Mouse (Mus musculus) lung, postnatal 0 days (tissue): ENCODE measurements around the gene Cracr2b. TPM values are rescaled to one million over a fixed set of nuclear protein-coding genes. Genes with fewer than 3 reads are reported as not detected.

ENCODE experiments used
- ATAC-seq: fragments of 200-750 bp; cut with Nextera tagmentation; 2 replicates; pipeline ENCODE4 v1.8.0; 2017; ENCODE audit warnings: moderate library complexity
- DNase-seq: peaks from one replicate; pipeline ENCODE4 v3.0.0-alpha.2; 2016; ENCODE audit warnings: low spot score
- H3K27ac ChIP-seq: fragments of 300-500 bp; sonication (generic); 2 replicates; pipeline ENCODE4 v1.5.1; 2014; ENCODE audit warnings: antibody characterized with exemption, mild to moderate bottlenecking, low read length, mixed read lengths
- H3K27me3 ChIP-seq: fragments of 300-500 bp; sonication (generic); replicated peaks from 2 replicates; pipeline ENCODE4 v1.6.1; 2014; ENCODE audit warnings: low read length, mixed read lengths; ENCODE audit not compliant: insufficient read depth
- H3K36me3 ChIP-seq: fragments of 300-500 bp; sonication (generic); 2 replicates; pipeline ENCODE4 v1.6.1; 2014; ENCODE audit warnings: low read length, mixed read lengths; ENCODE audit not compliant: insufficient read depth
- H3K4me1 ChIP-seq: fragments of 300-500 bp; sonication (generic); 2 replicates; pipeline ENCODE4 v1.6.1; 2014; ENCODE audit warnings: antibody characterized with exemption, low read depth, low read length, mixed read lengths; ENCODE audit not compliant: insufficient read depth
- H3K4me2 ChIP-seq: fragments of 300-500 bp; sonication (generic); replicated peaks from 2 replicates; pipeline ENCODE4 v1.6.1; 2014; ENCODE audit warnings: low read depth, mild to moderate bottlenecking, low read length, moderate library complexity, mixed read lengths
- H3K4me3 ChIP-seq: fragments of 300-500 bp; sonication (generic); 2 replicates; pipeline ENCODE4 v1.5.1; 2014; ENCODE audit warnings: low read depth, low read length
- H3K9ac ChIP-seq: fragments of 300-500 bp; sonication (generic); replicated peaks from 2 replicates; pipeline ENCODE4 v1.6.1; 2014; ENCODE audit warnings: low read depth, mild to moderate bottlenecking
- H3K9me3 ChIP-seq: fragments of 300-500 bp; sonication (generic); 2 replicates; pipeline ENCODE4 v1.6.1; 2016; ENCODE audit warnings: low read length, mixed read lengths
- CTCF ChIP-seq: IDR thresholded peaks from 2 replicates; pipeline ENCODE4 v1.5.1; 2016; ENCODE audit warnings: antibody characterized with exemption, mild to moderate bottlenecking
- EP300 ChIP-seq: IDR thresholded peaks from 2 replicates; pipeline ENCODE4 v1.6.1; 2016; ENCODE audit warnings: antibody characterized with exemption, mild to moderate bottlenecking, control low read depth
- WGBS: fragments of 180-500 bp; shearing (Covaris S2); extraction: QIAGEN DNeasy Blood & Tissue Kit; methylation state at CpG from one replicate; pipeline ENCODE4 v1.1.7; 2014; 5-methylcytosine and 5-hydroxymethylcytosine counted together
- polyA plus RNA-seq: library from polyadenylated mRNA; unstranded; fragments of >200 nt; fragmentation: Nextera tagmentation; extraction: Ambion mirVana; gene quantifications from 2 replicates; pipeline ENCODE4 v1.2.1, GENCODE M21; 2015

The Cracr2b gene
- polyA plus RNA-seq, 1 experiment from 2014 or later = 74.9 TPM

GRCm38 (mm10) chr7:141510681-141511191 lies 49.8 kb downstream of the Cracr2b start:
- DNase-seq = no peak
- H3K4me3 ChIP-seq = no peak overlapping the region
- no peaks in the 10 kb centered on the region for H3K36me3 ChIP-seq
- no peak for ATAC-seq
- no peaks in the 10 kb centered on the region for H3K4me1 ChIP-seq
- H3K9me3 ChIP-seq = no peaks in the 10 kb centered on the region
- no peak overlapping the region for H3K27ac ChIP-seq
- no peaks in the 10 kb centered on the region for H3K27me3 ChIP-seq
- H3K4me2 ChIP-seq = no peak overlapping the region
- TF ChIP-seq EP300 (no peak), CTCF (no peak)
- 66% methylated on average over 8 of the region's 8 CpGs for WGBS
- H3K9ac ChIP-seq = no peak overlapping the region

Other genes starting within 250 kb of the Cracr2b start
- gene Lmntd2, start 247.0 kb upstream of the Cracr2b start, polyA plus RNA-seq = 0.97 and 1.0 TPM in 2 replicates
- 93.6 and 98.7 TPM in 2 replicates for gene Rassf7, start 245.2 kb upstream of the Cracr2b start, polyA plus RNA-seq
- 26.6 and 32.0 TPM in 2 replicates for gene Phrf1, start 232.3 kb upstream of the Cracr2b start, polyA plus RNA-seq
- 12.6 and 15.8 TPM in 2 replicates for gene Irf7, start 194.6 kb upstream of the Cracr2b start, polyA plus RNA-seq
- not detected in 2 replicates for gene Cdhr5, start 184.3 kb upstream of the Cracr2b start, polyA plus RNA-seq
- gene Sct, start 182.0 kb upstream of the Cracr2b start, polyA plus RNA-seq = 1.0 and 1.3 TPM in 2 replicates
- 0.12 and 0.17 TPM in 2 replicates for gene Drd4, start 169.1 kb upstream of the Cracr2b start, polyA plus RNA-seq
- 35.7 and 40.8 TPM in 2 replicates for gene Deaf1, start 133.4 kb upstream of the Cracr2b start, polyA plus RNA-seq
- gene Tmem80, start 133.4 kb upstream of the Cracr2b start, polyA plus RNA-seq = 34.7 and 44.1 TPM in 2 replicates
- gene Eps8l2, start 122.2 kb upstream of the Cracr2b start, polyA plus RNA-seq = 67.6 and 73.1 TPM in 2 replicates
- gene Taldo1, start 68.9 kb upstream of the Cracr2b start, polyA plus RNA-seq = 260 and 276 TPM in 2 replicates
- 49.8 and 52.3 TPM in 2 replicates for gene Gatd1, start 47.0 kb upstream of the Cracr2b start, polyA plus RNA-seq
- gene Cend1, start 31.6 kb upstream of the Cracr2b start, polyA plus RNA-seq = 0.25 TPM in 2 replicates
- 9.8 and 12.3 TPM in 2 replicates for gene Slc25a22, start 23.2 kb upstream of the Cracr2b start, polyA plus RNA-seq
- gene Pidd1, start 17.1 kb upstream of the Cracr2b start, polyA plus RNA-seq = 1.7 and 1.8 TPM in 2 replicates
- 878 and 910 TPM in 2 replicates for gene Rplp2, start 13.7 kb upstream of the Cracr2b start, polyA plus RNA-seq
- 96.0 and 116 TPM in 2 replicates for gene Pnpla2, start 5.9 kb upstream of the Cracr2b start, polyA plus RNA-seq
- gene Cd151, start 6.3 kb downstream of the Cracr2b start, polyA plus RNA-seq = 45.1 and 49.6 TPM in 2 replicates
- gene Polr2l, start 14.0 kb downstream of the Cracr2b start, polyA plus RNA-seq = 48.0 and 50.5 TPM in 2 replicates
- 100 and 107 TPM in 2 replicates for gene Tspan4, start 14.1 kb downstream of the Cracr2b start, polyA plus RNA-seq
- gene Chid1, start 78.8 kb downstream of the Cracr2b start, polyA plus RNA-seq = 15.6 and 20.2 TPM in 2 replicates
- 42.6 and 45.5 TPM in 2 replicates for gene Ap2a2, start 101.1 kb downstream of the Cracr2b start, polyA plus RNA-seq
- gene Muc6, start 194.2 kb downstream of the Cracr2b start, polyA plus RNA-seq = 0.07 TPM in 2 replicates
- gene Muc2, start 229.2 kb downstream of the Cracr2b start, polyA plus RNA-seq = 0.26 and 0.36 TPM in 2 replicates